Mouse (Mus musculus) liver, embryonic 13.5 days (tissue): Measurements from ENCODE around the gene Catsperd. TPM values are rescaled to one million over a fixed set of nuclear protein-coding genes. Genes with fewer than 3 reads are reported as not detected.
A peak's percentile ranks its signal among the peaks of the same experiment; 100 is the strongest.

Experiments
- ATAC-seq: fragments of 200-750 bp; cut with Nextera tagmentation; 2 replicates; pipeline ENCODE4 v1.8.0; 2017; ENCODE audit warnings: low read depth, mild to moderate bottlenecking, moderate number of reproducible peaks, moderate library complexity
- DNase-seq: peaks from one replicate; pipeline ENCODE4 v3.0.0; 2022
- H3K27ac ChIP-seq: fragments of 300-500 bp; sonication (generic); 2 replicates; pipeline ENCODE4 v1.5.1; 2015; ENCODE audit warnings: moderate library complexity, mild to moderate bottlenecking, inconsistent platforms
- H3K27me3 ChIP-seq: fragments of 300-500 bp; sonication (generic); 2 replicates; pipeline ENCODE4 v1.6.1; 2015; ENCODE audit warnings: mild to moderate bottlenecking, inconsistent platforms
- H3K36me3 ChIP-seq: fragments of 300-500 bp; sonication (generic); 2 replicates; pipeline ENCODE4 v1.6.1; 2015; ENCODE audit warnings: mild to moderate bottlenecking, inconsistent platforms
- H3K4me1 ChIP-seq: fragments of 300-500 bp; sonication (generic); replicated peaks from 2 replicates; pipeline ENCODE4 v1.6.1; 2015; ENCODE audit warnings: inconsistent platforms
- H3K4me2 ChIP-seq: fragments of 300-500 bp; sonication (generic); 2 replicates; pipeline ENCODE4 v1.6.1; 2015; ENCODE audit warnings: inconsistent platforms, mild to moderate bottlenecking, moderate library complexity
- H3K4me3 ChIP-seq: fragments of 300-500 bp; sonication (generic); replicated peaks from 2 replicates; pipeline ENCODE4 v1.5.1; 2015; ENCODE audit warnings: mild to moderate bottlenecking, inconsistent platforms
- H3K9ac ChIP-seq: fragments of 300-500 bp; sonication (generic); 2 replicates; pipeline ENCODE4 v1.6.1; 2015; ENCODE audit warnings: mild to moderate bottlenecking, inconsistent platforms
- H3K9me3 ChIP-seq: fragments of 300-500 bp; sonication (generic); replicated peaks from 2 replicates; pipeline ENCODE4 v1.6.1; 2016; ENCODE audit warnings: inconsistent platforms
- WGBS: fragments of 180-500 bp; shearing (Covaris S2); methylation state at CpG from one replicate; pipeline ENCODE4 v1.1.7; 2015; ENCODE audit not compliant: insufficient replicate concordance; 5-methylcytosine and 5-hydroxymethylcytosine counted together
- polyA plus RNA-seq: library from polyadenylated mRNA; unstranded; fragments of >200 nt; fragmentation: Nextera tagmentation; extraction: Ambion mirVana; gene quantifications from 2 replicates; pipeline ENCODE4 v1.2.1, GENCODE M21; 2015

The Catsperd gene
- polyA plus RNA-seq, 1 experiment from 2014 or later, result 0.37 TPM

- Histone ChIP-seq H3K9ac (peak overlapping the region; percentile 51), H3K4me2 (peak overlapping the region; percentile 49; the same call in 1 of the 2 replicates), H3K4me1 (peaks cover 76% of the 10 kb centered on the region), H3K27ac (peak overlapping the region; percentile 88), H3K27me3 (no peaks in the 10 kb centered on the region), H3K36me3 (peaks cover 99% of the 10 kb centered on the region), H3K4me3 (no peak overlapping the region), H3K9me3 (no peaks in the 10 kb centered on the region)
- no peak for DNase-seq
- 76% methylated on average over 4 of the region's 4 CpGs for WGBS
- no peak for ATAC-seq
Measured at GRCm38 (mm10) chr17:56686801-56687200, 58.9 kb downstream of the Catsperd start.

- DNase-seq, result peak; percentile 75
- H3K4me2 ChIP-seq, result peak overlapping the region; percentile 49
- H3K4me3 ChIP-seq, result 0 out of 2 replicates have a peak overlapping the region, but pooled peaks have one; percentile 4
- peaks cover 64% of the 10 kb centered on the region for H3K4me1 ChIP-seq
- peaks cover 99% of the 10 kb centered on the region for H3K36me3 ChIP-seq
- peak; percentile 94 for ATAC-seq
- peak overlapping the region; percentile 51; the same call in 1 of the 2 replicates for H3K9ac ChIP-seq
- no peaks in the 10 kb centered on the region for H3K27me3 ChIP-seq
- H3K9me3 ChIP-seq, result no peaks in the 10 kb centered on the region
- H3K27ac ChIP-seq, result peak overlapping the region; percentile 88
Measured at GRCm38 (mm10) chr17:56688045-56688444, 60.1 kb downstream of the Catsperd start.

- DNase-seq, result no peak
- H3K27ac ChIP-seq, result peak overlapping the region; percentile 88
- no peak for ATAC-seq
- peaks cover 99% of the 10 kb centered on the region for H3K36me3 ChIP-seq
- no peaks in the 10 kb centered on the region for H3K27me3 ChIP-seq
- no peak overlapping the region for H3K9ac ChIP-seq
- WGBS, result 63% methylated on average over 2 of the region's 2 CpGs
- H3K4me1 ChIP-seq, result peaks cover 57% of the 10 kb centered on the region
- no peaks in the 10 kb centered on the region for H3K9me3 ChIP-seq
- no peak overlapping the region for H3K4me3 ChIP-seq
- peak overlapping the region; percentile 49 for H3K4me2 ChIP-seq
Measured at GRCm38 (mm10) chr17:56688689-56689088, 60.7 kb downstream of the Catsperd start.

GRCm38 (mm10) chr17:56693395-56693794 is 65.5 kb downstream of the Catsperd start:
- H3K4me1 ChIP-seq, result peaks cover 10% of the 10 kb centered on the region
- DNase-seq (no peak), ATAC-seq (no peak)
- H3K27ac ChIP-seq, result no peak overlapping the region
- H3K4me3 ChIP-seq, result no peak overlapping the region
- peaks cover 99% of the 10 kb centered on the region for H3K36me3 ChIP-seq
- H3K9me3 ChIP-seq, result no peaks in the 10 kb centered on the region
- no peaks in the 10 kb centered on the region for H3K27me3 ChIP-seq
- H3K9ac ChIP-seq, result no peak overlapping the region
- no peak overlapping the region for H3K4me2 ChIP-seq
- WGBS, result 79% methylated on average over 1 of the region's 1 CpGs

GRCm38 (mm10) chr17:56693851-56694310 is 65.9 kb downstream of the Catsperd start:
- Histone ChIP-seq H3K4me2 (no peak overlapping the region), H3K36me3 (peaks cover 99% of the 10 kb centered on the region), H3K27me3 (no peaks in the 10 kb centered on the region), H3K9ac (no peak overlapping the region), H3K9me3 (no peaks in the 10 kb centered on the region), H3K27ac (no peak overlapping the region), H3K4me1 (peaks cover 5% of the 10 kb centered on the region), H3K4me3 (no peak overlapping the region)
- ATAC-seq (no peak), DNase-seq (no peak)
- WGBS, result 85% methylated on average over 6 of the region's 6 CpGs

- DNase-seq, result no peak
- H3K9ac ChIP-seq, result no peak overlapping the region
- 87% methylated on average over 2 of the region's 2 CpGs for WGBS
- H3K27me3 ChIP-seq, result no peaks in the 10 kb centered on the region
- no peak for ATAC-seq
- H3K9me3 ChIP-seq, result no peaks in the 10 kb centered on the region
- no peak overlapping the region for H3K27ac ChIP-seq
- no peak overlapping the region for H3K4me2 ChIP-seq
- peaks cover 98% of the 10 kb centered on the region for H3K36me3 ChIP-seq
- no peaks in the 10 kb centered on the region for H3K4me1 ChIP-seq
- no peak overlapping the region for H3K4me3 ChIP-seq
Measured at GRCm38 (mm10) chr17:56700451-56700850, 72.5 kb downstream of the Catsperd start.

- Histone ChIP-seq H3K9ac (no peak overlapping the region), H3K27ac (no peak overlapping the region), H3K27me3 (no peaks in the 10 kb centered on the region), H3K36me3 (peaks cover 98% of the 10 kb centered on the region), H3K4me2 (no peak overlapping the region), H3K4me1 (peaks cover 11% of the 10 kb centered on the region), H3K9me3 (no peaks in the 10 kb centered on the region), H3K4me3 (no peak overlapping the region)
- ATAC-seq (no peak), DNase-seq (no peak)
- 79% methylated on average over 4 of the region's 4 CpGs for WGBS
Measured at GRCm38 (mm10) chr17:56703038-56703437, 75.1 kb downstream of the Catsperd start.

- no peak overlapping the region for H3K4me2 ChIP-seq
- DNase-seq, result no peak
- peaks cover 11% of the 10 kb centered on the region for H3K4me1 ChIP-seq
- no peak overlapping the region for H3K9ac ChIP-seq
- no peak overlapping the region for H3K27ac ChIP-seq
- peaks cover 98% of the 10 kb centered on the region for H3K36me3 ChIP-seq
- H3K4me3 ChIP-seq, result no peak overlapping the region
- WGBS, result 76% methylated on average over 1 of the region's 1 CpGs
- H3K9me3 ChIP-seq, result no peaks in the 10 kb centered on the region
- peak; percentile 55 for ATAC-seq
- H3K27me3 ChIP-seq, result no peaks in the 10 kb centered on the region
Measured at GRCm38 (mm10) chr17:56706515-56706914, 78.6 kb downstream of the Catsperd start.

- DNase-seq (no peak), ATAC-seq (no peak)
- Histone ChIP-seq H3K27ac (no peak overlapping the region), H3K4me2 (no peak overlapping the region), H3K27me3 (no peaks in the 10 kb centered on the region), H3K36me3 (peaks cover 91% of the 10 kb centered on the region), H3K9me3 (no peaks in the 10 kb centered on the region), H3K9ac (no peak overlapping the region), H3K4me3 (no peak overlapping the region), H3K4me1 (peaks cover 15% of the 10 kb centered on the region)
- WGBS, result 84% methylated on average over 4 of the region's 4 CpGs
Measured at GRCm38 (mm10) chr17:56708692-56709091, 80.7 kb downstream of the Catsperd start.

GRCm38 (mm10) chr17:56709708-56710107 is 81.8 kb downstream of the Catsperd start:
- H3K4me1 ChIP-seq, result peaks cover 15% of the 10 kb centered on the region
- H3K9me3 ChIP-seq, result no peaks in the 10 kb centered on the region
- no peak overlapping the region for H3K4me2 ChIP-seq
- no peak overlapping the region for H3K4me3 ChIP-seq
- WGBS, result 89% methylated on average over 3 of the region's 3 CpGs
- DNase-seq (no peak), ATAC-seq (no peak)
- H3K9ac ChIP-seq, result no peak overlapping the region
- peaks cover 81% of the 10 kb centered on the region for H3K36me3 ChIP-seq
- no peaks in the 10 kb centered on the region for H3K27me3 ChIP-seq
- no peak overlapping the region for H3K27ac ChIP-seq
